Mouse (Mus musculus) cerebellum, adult 9-10 months (tissue): ENCODE data around the gene Col6a6.

ENCODE experiments used
- DNase-seq: peaks from one replicate; pipeline ENCODE4 v3.0.0; 2022

The Col6a6 gene

GRCm38 (mm10) chr9:105734651-105735050 lies 93.3 kb downstream of the Col6a6 start:
- DNase-seq: no peak

DNA sequence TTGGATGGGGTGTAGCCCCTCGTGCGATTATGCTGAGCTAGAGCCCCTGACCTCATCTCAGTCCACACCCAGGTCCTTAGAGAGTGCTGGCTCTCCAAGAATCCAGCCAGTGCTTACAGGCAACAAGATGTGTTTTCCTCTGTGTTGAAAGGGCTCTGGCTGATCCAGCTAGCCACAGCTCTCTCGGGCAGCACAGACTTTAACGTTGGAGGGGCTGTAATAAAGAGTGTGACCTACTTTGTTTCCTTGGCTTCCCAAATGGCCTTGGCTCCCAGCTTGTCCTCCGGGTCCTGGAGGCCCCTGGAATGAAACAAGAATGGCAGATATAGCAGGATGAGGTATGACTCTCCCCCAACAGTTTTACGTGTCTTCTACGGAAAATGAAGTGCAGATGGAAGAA lies 96.0 kb downstream of the Col6a6 start:
- no peak for DNase-seq

DNA sequence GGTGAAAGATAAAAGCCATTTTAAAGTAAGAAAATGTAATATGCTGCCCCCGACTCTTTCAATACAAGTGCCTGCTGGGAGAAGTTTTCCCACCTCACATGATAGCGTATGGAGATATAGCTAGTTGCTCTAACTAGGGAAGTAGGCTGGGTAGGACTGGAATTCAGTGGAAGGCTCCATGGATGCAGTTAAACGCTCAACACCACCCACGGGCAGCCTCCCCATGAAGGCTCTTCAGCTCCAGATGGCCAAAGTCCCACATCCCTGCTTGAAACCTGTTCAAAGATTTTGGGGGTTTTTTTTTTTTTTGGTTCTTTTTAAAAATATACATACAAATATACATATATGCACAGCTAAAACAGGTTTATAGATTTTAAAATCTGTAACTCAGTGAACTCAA lies 107.5 kb downstream of the Col6a6 start:
- DNase-seq: no peak

- DNase-seq: no peak
Observed at GRCm38 (mm10) chr9:105719851-105720395, 108.0 kb downstream of the Col6a6 start.

DNA sequence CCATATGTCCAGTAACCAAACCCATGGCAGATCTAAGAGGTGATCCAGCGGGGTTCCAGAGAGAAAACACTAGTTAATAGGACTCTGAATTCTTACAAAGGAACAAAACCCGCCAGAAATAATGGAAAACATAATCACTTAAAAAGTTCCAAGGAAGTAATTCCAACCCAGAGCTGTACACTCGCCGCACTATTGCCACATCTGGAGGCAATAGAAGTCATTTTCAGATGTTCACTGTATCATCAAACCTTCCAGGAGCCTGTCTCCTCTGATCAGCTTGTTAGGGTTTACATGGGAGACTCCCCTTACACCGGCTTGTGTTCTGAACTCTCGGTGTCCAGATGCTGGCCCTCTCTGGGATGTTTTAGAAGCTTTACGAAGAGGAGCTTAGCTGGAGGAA lies 108.6 kb downstream of the Col6a6 start:
- no peak for DNase-seq

DNA sequence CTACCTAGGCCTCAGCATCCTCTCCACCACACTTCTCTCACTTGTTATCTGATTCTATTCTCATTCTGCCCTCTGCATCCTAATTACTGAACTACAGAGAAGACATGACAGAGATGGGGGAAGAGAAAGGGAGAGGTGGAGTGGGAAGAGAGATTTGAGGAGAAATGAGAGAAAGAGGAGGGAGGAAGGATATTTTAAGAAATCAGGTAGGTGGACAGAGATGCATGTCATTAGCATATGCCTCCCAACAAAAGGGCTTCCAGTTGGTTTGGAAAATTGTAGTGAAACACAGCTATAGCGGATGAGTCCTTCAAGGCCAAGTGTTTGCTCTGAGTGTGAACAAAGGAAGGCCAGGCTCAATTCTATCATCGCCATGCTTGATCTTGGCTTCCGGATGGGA lies 115.9 kb downstream of the Col6a6 start:
- no peak for DNase-seq

DNA sequence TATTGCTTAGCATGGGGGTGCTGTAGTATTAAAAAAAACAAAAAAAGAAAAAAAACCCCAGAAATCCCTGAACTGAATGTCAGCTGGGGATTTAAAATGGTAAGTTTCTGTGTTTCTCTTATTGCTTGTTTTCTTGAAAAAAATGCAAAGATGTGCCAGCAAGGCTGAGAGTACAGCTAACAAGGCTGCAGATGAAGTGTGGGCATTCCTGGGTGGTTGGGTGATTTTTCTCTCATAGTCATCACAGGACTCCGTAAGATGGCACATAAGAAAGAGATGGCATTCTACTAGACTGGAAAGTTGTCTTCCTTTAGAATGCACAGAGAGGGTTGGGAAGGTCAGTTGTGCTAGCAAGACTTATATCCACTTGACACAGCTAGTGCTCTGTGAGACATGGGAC lies 122.9 kb downstream of the Col6a6 start:
- no peak for DNase-seq

- no peak for DNase-seq
Observed at GRCm38 (mm10) chr9:105704226-105704932, 123.6 kb downstream of the Col6a6 start.

DNA sequence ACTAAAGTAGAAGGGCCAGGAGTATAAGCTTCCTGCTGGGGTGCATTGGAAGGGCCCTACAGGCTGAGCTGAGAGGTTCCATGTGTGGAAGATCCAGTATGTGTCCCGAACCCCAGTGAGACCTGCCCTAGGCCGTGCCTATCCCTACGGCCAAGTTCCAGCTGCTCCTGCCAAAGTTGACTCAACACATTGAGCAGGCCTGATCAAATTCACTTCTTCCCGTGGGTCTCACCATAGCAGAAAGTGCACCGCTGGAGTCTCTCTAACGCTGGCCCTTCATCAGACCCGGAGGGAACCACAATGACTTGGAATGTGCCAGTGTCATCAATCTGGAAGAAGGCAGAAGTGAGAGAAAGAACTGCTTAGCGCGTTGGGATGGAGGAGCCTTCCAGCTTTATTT lies 126.0 kb downstream of the Col6a6 start:
- DNase-seq: no peak

DNA sequence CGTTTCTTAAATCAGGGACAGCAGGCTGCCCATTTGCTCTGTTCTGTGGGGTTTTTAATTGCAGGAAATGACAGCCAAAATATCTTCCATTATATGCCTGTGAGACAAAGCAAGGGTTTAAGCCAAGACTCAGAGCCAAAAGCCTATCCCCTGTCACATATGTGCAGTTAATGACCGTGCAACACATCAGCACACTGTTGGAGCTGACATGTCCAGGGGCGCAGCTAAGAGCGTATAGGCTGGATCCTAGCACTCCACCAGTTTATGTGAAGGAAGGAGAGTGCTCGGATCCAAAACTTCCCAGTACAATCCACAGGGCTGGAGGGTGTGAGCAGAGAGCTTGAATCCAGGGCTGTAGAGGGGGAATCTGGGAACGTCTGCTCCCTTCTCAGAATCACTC lies 127.3 kb downstream of the Col6a6 start:
- no peak for DNase-seq

DNA sequence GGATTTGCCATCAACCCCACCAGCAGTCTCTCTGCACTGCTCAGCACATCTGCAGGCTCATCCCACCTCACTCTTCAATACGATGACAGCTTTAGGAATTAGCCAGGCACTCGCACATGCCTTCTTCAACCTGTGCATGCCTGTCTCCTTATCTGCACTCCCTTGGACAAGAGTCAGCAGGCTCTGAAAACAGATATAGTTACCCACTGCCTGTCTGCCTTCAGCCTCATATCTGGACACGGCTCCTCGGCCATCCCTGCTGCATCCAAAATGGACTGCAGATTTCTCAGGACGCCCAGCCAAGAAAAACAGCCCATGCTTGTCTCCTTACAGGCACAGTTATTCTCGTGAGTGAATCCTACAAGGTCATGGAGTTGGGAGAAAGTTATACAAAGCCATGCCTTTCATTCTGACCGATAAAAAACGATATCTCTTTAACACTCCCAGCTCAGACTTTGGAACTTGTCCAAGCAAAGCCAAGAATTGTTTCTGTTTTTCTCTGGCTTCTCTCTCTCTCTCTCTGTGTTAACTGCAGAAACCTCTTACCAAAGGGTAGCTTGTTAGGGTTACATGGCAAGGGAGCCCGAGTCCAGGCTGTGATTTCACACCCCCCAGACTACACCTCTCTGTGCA lies 130.1 kb downstream of the Col6a6 start:
- DNase-seq: no peak

DNA sequence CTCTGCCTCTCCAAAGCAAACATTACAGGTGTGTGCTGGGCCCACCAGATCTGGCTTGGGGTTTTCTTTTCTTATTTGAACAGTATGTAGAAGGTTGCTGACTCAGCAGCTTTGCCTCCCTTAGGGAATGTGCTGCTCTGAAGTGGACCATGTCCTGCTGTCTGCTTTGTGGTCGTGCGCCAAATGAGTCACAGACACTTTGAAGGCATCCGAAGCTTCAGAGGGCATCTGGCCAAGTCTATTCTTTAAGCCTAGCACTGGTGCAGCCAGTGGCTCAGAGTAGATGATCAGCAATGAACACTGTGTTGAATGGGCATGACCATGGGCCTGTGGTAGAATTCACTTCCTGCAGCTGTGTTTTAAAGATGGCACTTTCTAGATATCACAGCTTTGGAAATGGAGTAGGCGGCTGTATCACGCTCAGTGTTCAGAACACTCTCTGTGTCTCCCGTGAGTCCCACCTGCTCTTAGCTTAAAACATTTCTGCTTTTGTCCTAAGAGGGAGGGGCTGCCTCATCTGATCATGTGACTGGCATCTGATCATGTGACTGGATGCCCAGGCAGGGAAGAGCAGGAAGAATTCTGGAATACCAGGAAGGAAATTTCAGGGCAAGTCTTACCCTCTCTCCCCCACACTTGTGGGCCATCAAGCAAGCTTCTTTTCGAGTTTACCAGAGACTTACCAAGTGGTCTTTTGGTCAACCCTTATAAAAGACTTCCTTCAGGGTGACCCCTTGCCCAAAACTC lies 131.0 kb downstream of the Col6a6 start:
- no peak for DNase-seq

GRCm38 (mm10) chr9:105693854-105694253 lies 134.1 kb downstream of the Col6a6 start:
- peak; percentile 51 for DNase-seq

GRCm38 (mm10) chr9:105693056-105693455 lies 134.9 kb downstream of the Col6a6 start:
- no peak for DNase-seq

GRCm38 (mm10) chr9:105692472-105692871 lies 135.5 kb downstream of the Col6a6 start:
- no peak for DNase-seq

- no peak for DNase-seq
Observed at GRCm38 (mm10) chr9:105689485-105689884, 138.5 kb downstream of the Col6a6 start.

GRCm38 (mm10) chr9:105684549-105685165 lies 143.3 kb downstream of the Col6a6 start:
- DNase-seq: no peak

GRCm38 (mm10) chr9:105681386-105681785 lies 146.6 kb downstream of the Col6a6 start:
- no peak for DNase-seq

GRCm38 (mm10) chr9:105675941-105676340 lies 152.0 kb downstream of the Col6a6 start:
- no peak for DNase-seq

DNA sequence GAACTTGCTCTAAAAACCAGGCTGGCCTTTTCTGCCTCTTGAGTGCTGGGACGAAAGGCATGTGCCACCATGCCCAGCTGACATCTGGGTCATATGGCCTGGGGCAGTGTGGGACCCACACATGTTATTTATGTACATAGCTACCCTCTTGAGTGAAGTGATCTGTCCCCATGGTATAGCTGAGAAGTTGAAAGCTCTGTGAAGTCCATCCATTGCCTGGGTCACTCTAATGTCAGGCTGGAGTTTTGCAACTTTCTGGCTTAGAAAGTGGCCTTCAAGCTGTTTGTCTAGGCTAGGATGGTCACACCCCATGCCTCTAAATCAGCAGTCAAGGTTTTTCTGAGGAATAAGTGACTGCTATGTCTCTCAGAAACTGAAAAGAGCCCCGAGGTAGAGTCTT lies 155.9 kb downstream of the Col6a6 start:
- DNase-seq: no peak

DNA sequence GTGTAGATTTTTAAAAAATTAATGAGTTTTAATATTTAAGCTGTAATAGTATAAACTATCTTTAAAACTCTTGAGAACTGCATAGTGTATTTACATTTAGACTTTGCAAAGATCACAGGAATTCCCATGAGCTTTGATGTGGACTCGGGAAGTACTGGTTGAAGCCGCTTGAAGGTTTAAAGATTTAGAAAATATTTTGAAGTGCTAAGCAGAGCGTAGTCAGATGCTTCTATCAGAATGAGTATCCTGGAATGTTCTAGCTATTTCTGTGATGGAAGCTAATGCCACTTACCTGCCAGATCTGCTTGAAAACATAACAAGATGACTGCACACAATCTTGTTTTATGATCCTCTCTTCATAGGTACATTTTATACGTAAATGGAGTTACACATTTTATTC lies 157.0 kb downstream of the Col6a6 start:
- DNase-seq: no peak

DNA sequence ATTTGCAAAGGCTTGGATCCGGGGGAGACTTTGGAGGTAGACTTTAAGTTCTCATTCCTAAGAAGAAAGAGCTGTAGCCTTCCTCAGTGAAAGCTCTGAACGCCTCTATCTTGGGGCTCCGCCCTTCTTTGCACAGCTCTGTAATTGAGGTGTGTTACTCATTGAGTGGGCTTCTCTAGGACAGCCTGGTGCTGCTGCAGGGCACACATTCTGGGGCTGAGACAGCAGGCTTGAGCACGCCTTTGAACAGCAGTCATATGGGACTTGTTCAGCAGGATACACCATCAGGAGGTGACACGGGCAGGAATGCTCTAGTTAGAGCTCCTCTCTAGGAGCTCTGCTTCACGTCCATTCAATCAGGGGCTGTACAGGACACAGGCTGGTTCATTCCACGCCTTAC lies 162.7 kb downstream of the Col6a6 start:
- DNase-seq: no peak

DNA sequence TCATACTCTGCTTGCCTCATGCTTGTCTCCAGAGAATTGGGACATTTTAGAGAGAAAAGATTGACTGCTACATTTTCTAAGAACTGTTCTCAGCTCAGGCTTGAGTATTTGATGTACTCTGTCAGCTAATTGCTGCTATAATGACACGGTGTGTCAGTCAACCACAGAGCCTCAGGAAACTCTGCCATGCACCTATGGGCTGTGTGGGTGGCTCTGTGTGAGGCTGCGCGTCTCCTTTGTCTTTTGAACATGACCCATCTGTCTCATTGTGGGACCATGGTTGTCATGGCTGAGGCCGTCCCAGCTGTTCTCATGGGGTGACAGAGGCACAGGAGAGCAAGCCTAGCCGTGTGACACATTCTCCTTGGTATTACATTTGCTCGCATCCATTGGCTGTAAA lies 168.1 kb downstream of the Col6a6 start:
- DNase-seq: no peak
